Mouse (Mus musculus): Measurements from ENCODE around the gene Hif3a. TPM values are rescaled to one million over a fixed set of nuclear protein-coding genes. Genes with fewer than 3 reads are reported as not detected.
A peak's percentile ranks its signal among the peaks of the same experiment; 100 is the strongest.

Gene Hif3a
- polyA plus RNA-seq, 1 experiment from 2014 or later, result 11.3 TPM

DNA sequence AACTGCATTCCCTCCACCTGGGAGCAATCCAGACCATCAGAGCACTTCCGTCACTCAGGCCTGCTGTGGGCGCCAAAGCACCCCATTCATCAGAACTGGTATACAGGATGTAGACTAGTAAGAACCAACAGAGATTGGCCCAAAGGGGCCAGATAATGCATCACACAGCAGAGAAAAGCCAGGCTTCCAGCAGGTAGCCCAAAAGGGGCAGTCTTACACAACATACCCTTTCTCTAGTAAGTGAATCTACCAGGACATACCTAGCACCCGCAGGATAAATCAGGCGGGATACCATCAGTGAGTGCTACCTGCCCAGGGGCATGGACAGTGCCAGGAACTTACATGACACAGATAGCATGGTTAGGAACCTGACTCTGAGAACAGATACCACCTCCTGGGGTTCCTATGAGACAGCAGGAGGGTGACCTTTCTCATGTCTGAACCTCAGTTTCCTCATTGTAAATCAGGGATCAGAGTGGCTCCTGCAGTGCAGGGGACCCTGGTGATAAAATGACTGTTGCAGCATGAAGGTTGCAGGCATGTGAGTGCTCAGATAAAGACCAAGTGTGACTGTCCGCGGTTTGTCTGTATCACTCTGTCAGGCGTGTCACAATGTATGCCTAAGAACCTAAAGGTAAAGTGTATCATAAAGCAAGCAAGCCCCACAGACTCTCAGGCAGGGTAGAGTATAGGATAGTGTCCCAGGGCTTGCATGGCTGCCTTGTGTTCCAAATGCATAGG lies 42.6 kb downstream of the Hif3a start:
- H3K27ac ChIP-seq, result no peak overlapping the region
- no peak overlapping the region for H3K9ac ChIP-seq (replicated peaks)
- no peak for ATAC-seq (ENCODE audit: insufficient number of reproducible peaks, insufficient read depth, low FRiP score, low TSS enrichment, low read depth)
- peaks cover 15% of the 10 kb centered on the region for H3K4me1 ChIP-seq (replicated peaks)
- H3K36me3 ChIP-seq, result peaks cover 97% of the 10 kb centered on the region
- no peaks in the 10 kb centered on the region for H3K9me3 ChIP-seq
- H3K27me3 ChIP-seq, result no peaks in the 10 kb centered on the region
- 88% methylated on average over 7 of the region's 7 CpGs for WGBS
- no peak overlapping the region for H3K4me2 ChIP-seq
- H3K4me3 ChIP-seq (replicated peaks), result no peak overlapping the region

- WGBS, result 87% methylated on average over 2 of the region's 2 CpGs
Observed at GRCm38 (mm10) chr7:17017921-17018320, 44.3 kb downstream of the Hif3a start.

DNA sequence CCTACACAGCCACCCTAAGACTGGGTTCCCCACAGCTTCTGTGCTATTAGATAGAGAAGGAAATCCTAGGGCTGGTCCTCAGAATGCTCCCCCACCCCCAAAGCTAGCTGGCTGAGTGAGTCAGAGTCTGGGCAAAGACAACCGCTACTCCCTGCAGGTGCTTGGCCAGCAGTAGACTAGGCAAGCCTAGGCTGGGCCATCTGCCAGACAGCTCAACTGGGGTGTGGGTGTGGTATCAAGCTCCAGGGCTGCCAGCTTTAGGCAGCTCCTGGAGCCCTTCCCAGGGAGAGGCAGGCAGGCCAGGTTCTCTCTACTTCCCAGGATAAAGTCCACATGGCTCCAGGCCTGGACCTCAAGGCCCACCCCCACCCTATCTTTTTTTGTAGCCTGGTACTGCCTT lies 45.2 kb downstream of the Hif3a start:
- H3K9ac ChIP-seq (replicated peaks), result no peak overlapping the region
- ATAC-seq (ENCODE audit: insufficient number of reproducible peaks, insufficient read depth, low FRiP score, low TSS enrichment, low read depth), result no peak
- 81% methylated on average over 1 of the region's 1 CpGs for WGBS
- peaks cover 97% of the 10 kb centered on the region for H3K36me3 ChIP-seq
- no peaks in the 10 kb centered on the region for H3K27me3 ChIP-seq
- H3K4me2 ChIP-seq, result no peak overlapping the region
- H3K9me3 ChIP-seq, result no peaks in the 10 kb centered on the region
- H3K4me3 ChIP-seq (replicated peaks), result no peak overlapping the region
- H3K27ac ChIP-seq, result no peak overlapping the region
- H3K4me1 ChIP-seq (replicated peaks), result no peaks in the 10 kb centered on the region

More at GRCm38 (mm10) chr7:17017921-17018320, 44.3 kb downstream of the Hif3a start:
- no peak overlapping the region for H3K4me2 ChIP-seq
- H3K27ac ChIP-seq, result no peak overlapping the region
- H3K36me3 ChIP-seq, result peaks cover 97% of the 10 kb centered on the region
- ATAC-seq (ENCODE audit: insufficient number of reproducible peaks, insufficient read depth, low FRiP score, low TSS enrichment, low read depth), result no peak
- H3K4me3 ChIP-seq (replicated peaks), result no peak overlapping the region
- no peaks in the 10 kb centered on the region for H3K27me3 ChIP-seq
- H3K9me3 ChIP-seq, result no peaks in the 10 kb centered on the region
- no peaks in the 10 kb centered on the region for H3K4me1 ChIP-seq (replicated peaks)
- no peak overlapping the region for H3K9ac ChIP-seq (replicated peaks)

DNA sequence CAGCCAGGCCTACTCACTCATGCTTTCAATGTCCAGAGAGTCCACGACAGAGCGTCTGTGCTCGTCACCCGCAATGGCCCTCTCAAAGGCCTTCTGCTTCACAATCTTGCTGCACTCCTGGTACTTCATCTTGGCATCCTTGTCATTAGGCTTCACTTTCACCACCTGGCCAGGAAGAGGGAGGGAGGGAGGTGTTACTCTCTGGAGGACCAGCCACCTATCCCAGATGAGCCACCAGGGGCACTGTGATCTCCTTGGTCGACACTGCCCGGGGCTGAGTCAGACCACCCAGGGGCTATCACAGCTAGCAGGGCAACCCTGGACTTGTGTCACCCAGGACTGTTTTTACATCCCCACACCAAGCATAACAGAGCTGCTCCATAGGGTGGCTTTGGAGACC lies 46.8 kb downstream of the Hif3a start:
- Histone ChIP-seq H3K4me1 (replicated peaks) (no peaks in the 10 kb centered on the region), H3K27ac (no peak overlapping the region), H3K4me2 (no peak overlapping the region), H3K9ac (replicated peaks) (no peak overlapping the region), H3K4me3 (replicated peaks) (no peak overlapping the region), H3K27me3 (no peaks in the 10 kb centered on the region), H3K9me3 (no peaks in the 10 kb centered on the region), H3K36me3 (peaks cover 97% of the 10 kb centered on the region)
- 82% methylated on average over 6 of the region's 6 CpGs for WGBS
- ATAC-seq (ENCODE audit: insufficient number of reproducible peaks, insufficient read depth, low FRiP score, low TSS enrichment, low read depth), result no peak

- no peak overlapping the region for H3K4me2 ChIP-seq
- no peaks in the 10 kb centered on the region for H3K4me1 ChIP-seq (replicated peaks)
- no peak overlapping the region for H3K4me3 ChIP-seq (replicated peaks)
- WGBS, result 93% methylated on average over 7 of the region's 7 CpGs
- no peak overlapping the region for H3K27ac ChIP-seq
- peaks cover 100% of the 10 kb centered on the region for H3K36me3 ChIP-seq
- no peak overlapping the region for H3K9ac ChIP-seq (replicated peaks)
- H3K9me3 ChIP-seq, result no peaks in the 10 kb centered on the region
- no peaks in the 10 kb centered on the region for H3K27me3 ChIP-seq
- no peak for ATAC-seq (ENCODE audit: insufficient number of reproducible peaks, insufficient read depth, low FRiP score, low TSS enrichment, low read depth)
Observed at GRCm38 (mm10) chr7:17011909-17012590, 50.2 kb downstream of the Hif3a start.

DNA sequence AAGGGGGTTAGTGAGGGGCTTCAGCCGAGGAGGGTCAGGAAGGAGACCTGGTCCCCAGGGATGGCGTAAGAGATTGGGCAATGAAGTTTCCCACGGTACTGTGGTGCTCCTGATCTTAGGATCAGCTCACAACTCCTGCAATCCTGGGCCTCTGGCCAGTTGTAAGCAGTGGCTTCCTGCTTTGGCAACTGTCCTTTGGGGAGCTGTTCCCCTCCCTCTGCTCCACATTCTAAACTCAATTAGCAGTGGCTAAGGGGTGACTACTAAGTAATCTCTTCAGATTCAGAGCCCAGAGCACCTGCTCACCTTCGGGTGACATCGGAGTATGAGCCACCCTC lies 52.2 kb downstream of the Hif3a start:
- H3K9ac ChIP-seq (replicated peaks), result no peak overlapping the region
- no peak overlapping the region for H3K27ac ChIP-seq
- H3K4me3 ChIP-seq (replicated peaks), result no peak overlapping the region
- H3K4me2 ChIP-seq, result no peak overlapping the region
- H3K9me3 ChIP-seq, result no peaks in the 10 kb centered on the region
- ATAC-seq (ENCODE audit: insufficient number of reproducible peaks, insufficient read depth, low FRiP score, low TSS enrichment, low read depth), result no peak
- no peaks in the 10 kb centered on the region for H3K4me1 ChIP-seq (replicated peaks)
- no peaks in the 10 kb centered on the region for H3K27me3 ChIP-seq
- 93% methylated on average over 5 of the region's 5 CpGs for WGBS
- peaks cover 100% of the 10 kb centered on the region for H3K36me3 ChIP-seq

GRCm38 (mm10) chr7:17009326-17010009 lies 52.8 kb downstream of the Hif3a start:
- WGBS, result 92% methylated on average over 16 of the region's 16 CpGs
- ATAC-seq (ENCODE audit: insufficient number of reproducible peaks, insufficient read depth, low FRiP score, low TSS enrichment, low read depth), result no peak
- no peak overlapping the region for H3K9ac ChIP-seq (replicated peaks)
- no peak overlapping the region for H3K4me2 ChIP-seq
- peaks cover 100% of the 10 kb centered on the region for H3K36me3 ChIP-seq
- no peaks in the 10 kb centered on the region for H3K9me3 ChIP-seq
- H3K4me1 ChIP-seq (replicated peaks), result no peaks in the 10 kb centered on the region
- no peaks in the 10 kb centered on the region for H3K27me3 ChIP-seq
- H3K27ac ChIP-seq, result no peak overlapping the region
- H3K4me3 ChIP-seq (replicated peaks), result no peak overlapping the region

DNA sequence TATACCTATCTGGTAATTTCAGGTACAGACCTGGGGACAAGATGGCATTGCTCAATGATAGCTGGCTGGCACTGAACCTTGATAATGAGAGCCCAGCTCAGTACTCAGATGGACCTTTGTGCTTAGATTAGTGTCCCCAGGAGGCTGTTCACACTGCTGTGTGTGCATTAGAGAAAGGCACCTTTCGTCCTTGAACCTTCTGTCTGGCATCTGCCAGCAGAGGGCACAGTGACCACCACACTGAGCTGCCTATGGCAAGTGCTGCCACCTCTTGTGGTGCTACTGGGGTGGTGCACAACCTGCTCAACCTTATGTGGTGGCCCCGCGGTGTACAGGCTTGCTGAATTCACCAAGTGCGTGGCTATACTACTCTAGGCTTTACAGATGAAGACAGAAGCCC lies 54.9 kb downstream of the Hif3a start:
- no peak overlapping the region for H3K9ac ChIP-seq (replicated peaks)
- H3K27me3 ChIP-seq, result no peaks in the 10 kb centered on the region
- whole genome bisulfite sequencing, result 84% methylated on average over 4 of the region's 4 CpGs
- H3K4me1 ChIP-seq (replicated peaks), result no peaks in the 10 kb centered on the region
- no peaks in the 10 kb centered on the region for H3K9me3 ChIP-seq
- ATAC-seq (ENCODE audit: insufficient number of reproducible peaks, insufficient read depth, low FRiP score, low TSS enrichment, low read depth), result no peak
- H3K4me3 ChIP-seq (replicated peaks), result no peak overlapping the region
- H3K27ac ChIP-seq, result no peak overlapping the region
- H3K36me3 ChIP-seq, result peaks cover 97% of the 10 kb centered on the region
- no peak overlapping the region for H3K4me2 ChIP-seq

GRCm38 (mm10) chr7:17004716-17005115 lies 57.5 kb downstream of the Hif3a start:
- H3K27me3 ChIP-seq, result no peaks in the 10 kb centered on the region
- WGBS, result 85% methylated on average over 7 of the region's 7 CpGs

GRCm38 (mm10) chr7:17003230-17003960 lies 58.8 kb downstream of the Hif3a start:
- Histone ChIP-seq H3K4me1 (replicated peaks) (no peaks in the 10 kb centered on the region), H3K9ac (replicated peaks) (no peak overlapping the region), H3K27me3 (no peaks in the 10 kb centered on the region), H3K27ac (no peak overlapping the region), H3K36me3 (peaks cover 92% of the 10 kb centered on the region), H3K4me2 (no peak overlapping the region), H3K4me3 (replicated peaks) (no peak overlapping the region), H3K9me3 (no peaks in the 10 kb centered on the region)
- 85% methylated on average over 7 of the region's 7 CpGs for WGBS
- no peak for ATAC-seq (ENCODE audit: insufficient number of reproducible peaks, insufficient read depth, low FRiP score, low TSS enrichment, low read depth)

More at GRCm38 (mm10) chr7:17004716-17005115, 57.5 kb downstream of the Hif3a start:
- Histone ChIP-seq H3K9ac (replicated peaks) (no peak overlapping the region), H3K4me3 (replicated peaks) (no peak overlapping the region), H3K36me3 (peaks cover 92% of the 10 kb centered on the region), H3K27ac (peak overlapping the region; percentile 17; the same call in 1 of the 2 replicates), H3K4me1 (replicated peaks) (no peaks in the 10 kb centered on the region), H3K9me3 (no peaks in the 10 kb centered on the region), H3K4me2 (no peak overlapping the region)
- ATAC-seq (ENCODE audit: insufficient number of reproducible peaks, insufficient read depth, low FRiP score, low TSS enrichment, low read depth), result no peak
